Mouse (Mus musculus) spleen, adult 2 months (tissue): Measurements from ENCODE around the gene Fosl2. TPM values are rescaled to one million over a fixed set of nuclear protein-coding genes. Genes with fewer than 3 reads are reported as not detected.

ENCODE experiments used
- DNase-seq, 2 experiments: peaks; one replicate each; pipeline versions ENCODE4 v3.0.0 to v3.0.0-alpha.2; 2012 to 2021; ENCODE audit warnings: low spot score in 2 of 2, low read depth in 1 of 2
- H3K27ac ChIP-seq: fragments of 200-500 bp; 2 replicates; pipeline ENCODE4 v1.5.1; 2012; ENCODE audit warnings: low read length, inconsistent platforms; ENCODE audit not compliant: insufficient read depth
- H3K27me3 ChIP-seq: fragments of 200-500 bp; 2 replicates; pipeline ENCODE4 v1.6.1; 2012; ENCODE audit warnings: mild to moderate bottlenecking, moderate library complexity, low read length, inconsistent platforms; ENCODE audit not compliant: control insufficient read depth, insufficient read depth
- H3K36me3 ChIP-seq: fragments of 200-500 bp; 2 replicates; pipeline ENCODE4 v1.6.1; 2012; ENCODE audit warnings: mild to moderate bottlenecking, low read length, inconsistent platforms; ENCODE audit not compliant: control insufficient read depth, insufficient read depth
- H3K4me1 ChIP-seq: fragments of 200-500 bp; 2 replicates; pipeline ENCODE4 v1.6.1; 2011; ENCODE audit warnings: inconsistent platforms; ENCODE audit not compliant: control insufficient read depth, insufficient read depth, insufficient read length
- H3K4me3 ChIP-seq: fragments of 200-500 bp; 2 replicates; pipeline ENCODE4 v1.5.1; 2011; ENCODE audit warnings: mild to moderate bottlenecking, inconsistent platforms; ENCODE audit not compliant: insufficient read depth, insufficient read length; ENCODE audit errors: extremely low read depth
- CTCF ChIP-seq: fragments of 200-500 bp; IDR thresholded peaks from 2 replicates; pipeline ENCODE4 v1.5.1; 2011; ENCODE audit warnings: mild to moderate bottlenecking, inconsistent platforms; ENCODE audit not compliant: insufficient read depth, insufficient read length, insufficient replicate concordance; ENCODE audit errors: extremely low read depth
- POLR2A ChIP-seq: fragments of 200-500 bp; IDR thresholded peaks from 2 replicates; pipeline ENCODE4 v1.6.1; 2011; ENCODE audit warnings: low read depth, low read length, inconsistent platforms
- WGBS: fragments of 180-500 bp; shearing (Covaris S2); methylation state at CpG from one replicate; pipeline ENCODE4 v1.1.7; 2018; 5-methylcytosine and 5-hydroxymethylcytosine counted together
- polyA plus RNA-seq: library from polyadenylated mRNA; depleted of rRNA; stranded (reverse); fragments of >200 nt; gene quantifications from 2 replicates; pipeline ENCODE4 v1.2.3, GENCODE M21; 2012

Gene Fosl2
- polyA plus RNA-seq, 1 experiment = 5.1 TPM

DNA sequence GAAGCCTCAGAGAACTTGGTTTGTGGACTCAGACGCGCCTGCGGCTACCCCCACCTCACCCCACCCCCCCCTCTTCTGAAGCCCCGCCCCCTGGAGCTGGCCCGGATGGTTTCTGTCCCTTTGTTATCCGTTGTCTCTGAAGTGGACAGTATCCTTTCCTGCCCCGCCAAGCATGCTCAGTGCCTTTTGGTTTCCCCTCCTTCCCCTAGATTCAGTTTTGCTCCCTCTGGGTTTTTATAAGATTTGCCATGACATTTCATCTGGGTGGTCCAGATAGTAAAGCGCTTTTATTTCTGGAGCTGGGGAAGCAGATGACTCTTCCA, 17.8 kb downstream of the Fosl2 start:
- 93% methylated on average over 8 of the region's 8 CpGs for WGBS
- Histone ChIP-seq H3K27ac (no peak overlapping the region), H3K4me3 (no peak overlapping the region), H3K27me3 (no peaks in the 10 kb centered on the region), H3K4me1 (no peaks in the 10 kb centered on the region), H3K36me3 (no peaks in the 10 kb centered on the region)
- DNase-seq = no peak
- no peak for TF ChIP-seq POLR2A
- TF ChIP-seq CTCF = no peak

DNA sequence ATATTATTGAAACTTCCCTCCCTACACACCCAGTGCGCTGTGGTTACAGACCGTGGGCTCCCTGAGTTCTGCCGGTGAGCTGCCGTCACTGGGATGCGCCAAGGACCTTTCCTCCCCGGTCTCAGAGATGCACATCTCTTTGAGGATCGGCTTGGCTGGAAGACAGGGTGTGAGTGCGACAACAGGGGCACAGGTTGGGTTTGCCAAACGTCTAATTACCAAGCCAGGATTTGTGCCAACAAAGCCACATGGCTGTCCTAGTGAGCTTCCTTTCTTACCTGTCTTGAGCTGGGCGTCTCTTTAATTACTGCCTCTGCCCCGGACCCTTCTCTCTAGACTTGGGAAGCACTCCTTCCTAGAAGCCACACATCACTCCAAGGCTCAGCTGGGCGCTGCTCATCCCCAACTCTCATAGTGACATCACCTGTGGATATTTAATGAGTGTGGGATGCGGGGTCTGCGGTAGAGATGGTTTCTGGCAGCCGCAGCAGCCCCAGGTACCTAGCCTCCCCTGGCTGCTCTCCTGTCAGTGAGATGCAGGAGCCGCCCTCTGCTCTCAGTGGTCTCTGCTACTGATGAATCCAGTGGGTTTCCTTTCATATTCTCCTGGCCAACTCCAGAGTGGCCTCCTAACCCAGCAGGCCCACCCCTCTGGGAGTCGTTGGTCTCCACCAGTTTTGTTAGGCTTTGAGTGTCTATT, 18.3 kb downstream of the Fosl2 start:
- H3K4me1 ChIP-seq = no peaks in the 10 kb centered on the region
- no peak for DNase-seq
- 96% methylated on average over 17 of the region's 17 CpGs for WGBS
- no peaks in the 10 kb centered on the region for H3K36me3 ChIP-seq
- TF ChIP-seq POLR2A = no peak
- no peak for TF ChIP-seq CTCF
- no peak overlapping the region for H3K27ac ChIP-seq
- no peak overlapping the region for H3K4me3 ChIP-seq
- no peaks in the 10 kb centered on the region for H3K27me3 ChIP-seq

DNA sequence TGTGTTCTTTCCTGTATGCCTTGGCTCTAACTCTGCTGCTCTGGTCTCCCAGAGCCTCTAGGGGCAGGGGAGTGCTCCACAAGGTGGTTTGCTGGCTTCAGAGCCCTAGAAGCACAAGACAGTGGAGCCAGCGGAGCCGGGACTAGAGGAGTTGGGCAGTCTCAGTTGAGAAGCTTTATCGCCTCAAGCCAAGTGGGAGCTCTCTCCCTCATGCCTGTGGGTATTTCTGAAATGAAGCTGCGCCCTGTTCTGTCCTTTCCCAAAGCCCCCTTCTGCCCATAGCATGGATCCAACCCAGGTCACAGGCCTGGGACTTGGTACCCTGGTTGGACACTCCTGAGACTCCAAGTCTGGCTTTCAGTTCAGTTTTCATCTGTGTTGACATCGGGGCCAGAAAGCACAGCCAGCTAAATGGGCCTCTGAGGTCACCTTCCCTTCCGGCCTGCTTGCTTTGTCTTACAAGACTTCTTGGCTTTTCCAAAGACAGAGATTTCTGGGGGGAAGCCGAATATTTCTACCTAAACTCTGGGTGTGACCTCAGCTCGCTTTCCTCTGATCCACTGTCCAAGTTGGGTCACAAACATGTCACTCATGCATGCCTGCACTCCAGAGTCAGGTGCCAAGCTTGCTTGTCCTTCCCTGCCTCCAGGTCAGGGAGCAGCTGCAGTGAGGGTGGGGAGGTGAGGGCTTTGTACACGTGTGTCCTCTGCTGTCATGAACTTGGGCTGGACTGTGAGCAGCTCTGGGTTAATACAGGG, 19.5 kb downstream of the Fosl2 start:
- no peak overlapping the region for H3K27ac ChIP-seq
- no peaks in the 10 kb centered on the region for H3K27me3 ChIP-seq
- no peak overlapping the region for H3K4me3 ChIP-seq
- TF ChIP-seq CTCF (no peak), POLR2A (no peak)
- WGBS = 86% methylated on average over 9 of the region's 9 CpGs
- H3K36me3 ChIP-seq = no peaks in the 10 kb centered on the region
- no peaks in the 10 kb centered on the region for H3K4me1 ChIP-seq
- DNase-seq = no peak

DNA sequence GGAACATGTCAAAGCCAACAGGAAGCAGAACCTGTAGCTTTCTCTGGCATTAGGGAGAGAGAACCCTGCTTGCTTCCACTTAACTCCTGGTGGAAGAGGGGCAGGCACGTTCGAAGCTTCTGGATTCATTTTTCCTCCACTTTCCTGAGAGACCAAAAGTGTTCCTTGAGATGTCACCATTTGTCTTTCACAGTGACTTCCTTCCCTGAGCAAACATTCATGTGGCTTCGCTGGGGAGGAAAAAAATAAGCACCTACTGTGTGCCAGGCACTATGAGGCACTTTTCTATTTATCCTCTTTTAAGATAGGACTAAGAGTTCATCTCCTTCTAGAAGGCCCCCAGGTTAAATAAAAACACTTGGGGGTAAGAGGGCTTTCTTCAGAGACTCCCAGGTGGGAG, 20.3 kb downstream of the Fosl2 start:
- Histone ChIP-seq H3K36me3 (no peaks in the 10 kb centered on the region), H3K27me3 (no peaks in the 10 kb centered on the region), H3K4me3 (no peak overlapping the region), H3K4me1 (no peaks in the 10 kb centered on the region), H3K27ac (no peak overlapping the region)
- 82% methylated on average over 3 of the region's 3 CpGs for WGBS
- no peak for DNase-seq
- TF ChIP-seq POLR2A = no peak
- no peak for TF ChIP-seq CTCF

DNA sequence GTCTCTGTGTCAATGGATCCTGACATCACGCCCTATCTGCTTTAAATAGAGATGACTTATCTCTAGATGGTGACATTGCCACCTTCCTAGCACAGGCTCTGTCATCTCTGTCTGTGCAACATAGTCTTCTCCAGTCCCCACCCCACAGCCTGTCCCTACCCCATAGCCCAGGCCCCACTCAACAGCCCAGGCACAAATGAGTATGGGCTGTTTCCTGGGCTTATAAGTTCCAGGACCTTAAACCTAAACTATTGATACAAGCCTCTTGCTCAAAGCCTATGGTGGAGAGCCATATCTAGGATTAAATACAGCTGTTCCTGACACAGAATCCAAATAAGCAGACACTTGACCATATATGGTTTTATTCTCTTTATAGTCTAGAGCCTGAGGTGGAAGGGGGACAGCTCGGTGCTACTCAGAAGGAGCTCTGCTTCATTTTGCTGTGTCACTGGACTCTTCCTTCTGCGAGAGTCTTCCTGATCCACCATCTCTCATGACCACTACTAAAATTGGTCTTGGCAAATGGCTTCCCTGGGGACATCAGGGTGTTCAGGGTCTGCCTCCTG, 28.0 kb downstream of the Fosl2 start:
- 74% methylated on average over 3 of the region's 3 CpGs for WGBS
- Histone ChIP-seq H3K27ac (no peak overlapping the region), H3K4me3 (no peak overlapping the region), H3K36me3 (no peaks in the 10 kb centered on the region), H3K27me3 (no peaks in the 10 kb centered on the region), H3K4me1 (no peaks in the 10 kb centered on the region)
- no peak for DNase-seq
- TF ChIP-seq POLR2A (no peak), CTCF (no peak)

DNA sequence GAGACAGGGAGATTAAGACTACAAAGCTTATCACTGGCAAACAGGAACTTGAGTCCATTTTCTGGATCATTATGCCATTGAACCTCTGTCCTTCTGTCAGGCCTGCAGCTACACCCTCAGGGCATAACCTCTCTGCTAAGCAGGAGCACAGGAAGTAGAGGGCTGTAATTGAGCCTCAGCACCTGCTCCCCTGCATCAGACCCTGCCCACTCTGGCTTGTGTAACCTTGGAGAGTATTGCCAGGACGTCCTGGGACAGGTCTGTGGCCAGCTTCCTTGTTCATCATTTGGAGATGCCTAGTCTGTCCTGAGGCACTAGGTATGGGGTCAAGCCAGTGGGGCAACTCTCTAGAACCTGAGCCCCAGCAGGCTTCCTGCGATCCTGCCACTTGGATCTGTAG, 36.6 kb downstream of the Fosl2 start:
- no peaks in the 10 kb centered on the region for H3K27me3 ChIP-seq
- no peak for TF ChIP-seq CTCF
- no peak for TF ChIP-seq POLR2A
- no peak overlapping the region for H3K4me3 ChIP-seq
- DNase-seq = no peak
- H3K36me3 ChIP-seq = no peaks in the 10 kb centered on the region
- H3K27ac ChIP-seq = no peak overlapping the region
- H3K4me1 ChIP-seq = no peaks in the 10 kb centered on the region
- WGBS = 64% methylated on average over 2 of the region's 2 CpGs

DNA sequence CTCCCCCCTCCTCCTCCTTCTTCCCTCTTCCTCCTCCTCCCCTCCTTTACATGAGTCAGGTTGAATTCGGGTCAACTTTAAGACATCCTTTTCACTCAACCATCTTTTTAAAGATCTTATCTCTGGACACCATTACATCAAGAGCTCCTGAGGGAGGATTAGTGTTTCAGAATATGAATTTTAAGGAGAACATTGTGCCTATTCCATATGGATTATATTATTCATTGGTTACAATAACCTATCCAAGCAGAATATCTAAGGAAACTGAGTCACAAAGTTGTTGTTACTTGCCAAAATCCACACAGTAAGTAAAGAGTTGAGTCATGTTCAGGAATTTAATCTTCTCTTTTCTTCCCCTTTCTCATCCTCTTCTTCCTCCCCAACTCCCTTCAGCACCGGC, 41.2 kb downstream of the Fosl2 start:
- no peak overlapping the region for H3K4me3 ChIP-seq
- H3K4me1 ChIP-seq = no peaks in the 10 kb centered on the region
- WGBS = 43% methylated on average over 2 of the region's 2 CpGs
- no peaks in the 10 kb centered on the region for H3K36me3 ChIP-seq
- TF ChIP-seq CTCF (no peak), POLR2A (no peak)
- no peaks in the 10 kb centered on the region for H3K27me3 ChIP-seq
- H3K27ac ChIP-seq = no peak overlapping the region
- no peak for DNase-seq
